Mouse (Mus musculus) lung, postnatal 0 days (tissue): ENCODE data around the gene Gm10401.

Source experiments
- CTCF ChIP-seq: IDR thresholded peaks from 2 replicates; pipeline ENCODE4 v1.5.1; 2016; ENCODE audit warnings: antibody characterized with exemption, mild to moderate bottlenecking
- EP300 ChIP-seq: IDR thresholded peaks from 2 replicates; pipeline ENCODE4 v1.6.1; 2016; ENCODE audit warnings: antibody characterized with exemption, mild to moderate bottlenecking, control low read depth

GRCm38 (mm10) chr5:115052546-115052945 lies 45.5 kb downstream of the Gm10401 start:
- no peak for TF ChIP-seq CTCF
- no peak for TF ChIP-seq EP300
